Mouse (Mus musculus): ENCODE results near the gene Kcnab3. TPM values are rescaled to one million over a fixed set of nuclear protein-coding genes. Genes with fewer than 3 reads are reported as not detected.
A peak's percentile ranks its signal among the peaks of the same experiment; 100 is the strongest.

The Kcnab3 gene
- polyA plus RNA-seq, 1 experiment from 2014 or later = 4.7 TPM

DNA sequence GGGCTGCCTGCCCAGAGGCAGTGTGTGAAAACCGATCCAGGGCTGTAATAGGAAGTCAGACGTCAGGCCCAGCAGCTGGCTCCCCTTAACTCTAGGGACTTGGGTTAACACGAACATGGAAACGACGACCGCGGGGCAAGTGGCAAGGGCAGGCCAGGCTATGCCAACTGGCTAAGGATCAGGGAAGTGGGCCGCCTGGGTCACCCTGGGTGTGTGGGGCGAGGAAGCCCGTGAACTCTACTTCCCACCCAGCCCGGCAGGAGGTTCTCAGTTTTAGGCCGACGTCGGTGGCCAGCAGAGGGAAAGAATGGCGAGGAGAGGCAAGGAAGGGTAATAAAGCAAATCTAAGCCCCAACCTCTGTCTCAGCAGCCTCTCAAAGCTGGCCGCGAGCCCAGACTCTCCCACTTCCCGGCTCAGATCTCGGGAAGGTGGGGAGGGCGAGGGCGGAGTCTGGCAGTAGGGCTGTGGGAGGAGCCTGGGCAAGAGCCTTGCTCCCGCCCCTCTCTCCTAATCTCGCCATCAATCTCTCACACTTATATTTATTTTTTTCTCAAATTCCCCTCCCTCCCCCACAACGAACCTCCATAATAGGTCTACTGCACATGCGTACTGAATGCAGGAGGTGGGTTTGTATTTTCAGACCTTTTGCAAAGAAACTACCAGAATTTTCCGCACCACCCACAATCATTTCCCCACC, 40.2 kb downstream of the Kcnab3 start:
- Histone ChIP-seq H3K4me3 (replicated peaks; ENCODE audit: low read length) (peak overlapping the region; percentile 100), H3K9me3 (ENCODE audit: control insufficient read depth, low read length) (no peaks in the 10 kb centered on the region), H3K4me1 (replicated peaks; ENCODE audit: control insufficient read depth, insufficient read depth, low read length) (peaks cover 40% of the 10 kb centered on the region), H3K36me3 (replicated peaks; ENCODE audit: control insufficient read depth, insufficient read depth) (peaks cover 32% of the 10 kb centered on the region), H3K27me3 (ENCODE audit: control insufficient read depth, insufficient read depth, low read length) (no peaks in the 10 kb centered on the region), H3K4me2 (replicated peaks) (peak overlapping the region; percentile 97), H3K27ac (peak overlapping the region; percentile 100), H3K9ac (peak overlapping the region; percentile 100)
- DNase-seq (ENCODE audit: low spot score) = peak; percentile 90
- ATAC-seq (ENCODE audit: low FRiP score) = peak; percentile 87
- under 1% methylated on average over 26 of the region's 26 CpGs for WGBS

GRCm38 (mm10) chr11:69366855-69367615, 41.0 kb downstream of the Kcnab3 start:
- Histone ChIP-seq H3K9ac (peak overlapping the region; percentile 100), H3K27me3 (ENCODE audit: control insufficient read depth, insufficient read depth, low read length) (no peaks in the 10 kb centered on the region), H3K36me3 (replicated peaks; ENCODE audit: control insufficient read depth, insufficient read depth) (peaks cover 25% of the 10 kb centered on the region), H3K4me2 (replicated peaks) (peak overlapping the region; percentile 97), H3K27ac (peak overlapping the region; percentile 100), H3K4me3 (replicated peaks; ENCODE audit: low read length) (peak overlapping the region; percentile 100), H3K9me3 (ENCODE audit: control insufficient read depth, low read length) (no peaks in the 10 kb centered on the region), H3K4me1 (replicated peaks; ENCODE audit: control insufficient read depth, insufficient read depth, low read length) (peaks cover 48% of the 10 kb centered on the region)
- 0% methylated on average over 22 of the region's 22 CpGs for WGBS
- ATAC-seq (ENCODE audit: low FRiP score) (no peak), DNase-seq (ENCODE audit: low spot score) (no peak)

DNA sequence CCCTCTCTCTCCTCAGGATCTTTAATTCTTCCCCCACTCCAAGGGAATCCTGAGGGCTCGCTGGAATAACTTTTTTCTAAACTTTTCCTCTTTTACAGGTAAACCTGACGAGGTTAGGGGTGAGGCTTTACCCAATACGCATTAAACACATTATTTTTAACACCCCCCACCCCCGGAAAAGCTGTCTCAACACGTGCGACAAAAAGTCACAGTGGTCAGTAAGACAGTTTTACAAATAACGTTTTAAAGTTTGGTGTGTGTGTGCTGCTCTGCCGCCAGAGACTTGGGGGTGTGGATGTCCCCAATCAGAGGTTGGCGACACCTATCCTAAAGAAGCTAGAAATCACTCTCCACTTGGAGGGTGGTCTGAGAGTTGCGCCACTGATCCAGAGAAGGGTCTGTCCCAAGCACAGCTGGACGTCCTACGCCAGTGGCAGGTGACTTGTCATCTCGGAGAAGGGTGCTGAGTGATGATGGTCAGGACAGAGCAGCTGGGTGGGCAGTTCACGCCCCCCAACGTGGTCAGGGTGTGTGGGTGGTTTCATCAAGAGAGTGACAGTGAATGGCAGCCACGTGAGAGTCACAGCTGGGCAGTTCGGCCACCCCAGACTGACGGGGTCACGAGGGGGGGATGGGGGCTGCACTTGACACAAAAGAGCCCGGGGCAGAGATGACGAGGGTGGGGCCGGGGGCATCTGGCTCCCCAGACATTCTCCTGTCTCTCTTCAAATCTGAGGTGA, 41.7 kb downstream of the Kcnab3 start:
- Histone ChIP-seq H3K4me2 (replicated peaks) (peak overlapping the region; percentile 97), H3K9ac (peak overlapping the region; percentile 100), H3K4me1 (replicated peaks; ENCODE audit: control insufficient read depth, insufficient read depth, low read length) (peaks cover 52% of the 10 kb centered on the region), H3K36me3 (replicated peaks; ENCODE audit: control insufficient read depth, insufficient read depth) (peaks cover 17% of the 10 kb centered on the region), H3K27me3 (ENCODE audit: control insufficient read depth, insufficient read depth, low read length) (no peaks in the 10 kb centered on the region), H3K4me3 (replicated peaks; ENCODE audit: low read length) (peak overlapping the region; percentile 100), H3K27ac (peak overlapping the region; percentile 100), H3K9me3 (ENCODE audit: control insufficient read depth, low read length) (no peaks in the 10 kb centered on the region)
- no peak for DNase-seq (ENCODE audit: low spot score)
- WGBS = under 1% methylated on average over 22 of the region's 22 CpGs
- 0 out of 2 replicates have a peak, but pooled peaks have one; percentile 1 for ATAC-seq (ENCODE audit: low FRiP score)

DNA sequence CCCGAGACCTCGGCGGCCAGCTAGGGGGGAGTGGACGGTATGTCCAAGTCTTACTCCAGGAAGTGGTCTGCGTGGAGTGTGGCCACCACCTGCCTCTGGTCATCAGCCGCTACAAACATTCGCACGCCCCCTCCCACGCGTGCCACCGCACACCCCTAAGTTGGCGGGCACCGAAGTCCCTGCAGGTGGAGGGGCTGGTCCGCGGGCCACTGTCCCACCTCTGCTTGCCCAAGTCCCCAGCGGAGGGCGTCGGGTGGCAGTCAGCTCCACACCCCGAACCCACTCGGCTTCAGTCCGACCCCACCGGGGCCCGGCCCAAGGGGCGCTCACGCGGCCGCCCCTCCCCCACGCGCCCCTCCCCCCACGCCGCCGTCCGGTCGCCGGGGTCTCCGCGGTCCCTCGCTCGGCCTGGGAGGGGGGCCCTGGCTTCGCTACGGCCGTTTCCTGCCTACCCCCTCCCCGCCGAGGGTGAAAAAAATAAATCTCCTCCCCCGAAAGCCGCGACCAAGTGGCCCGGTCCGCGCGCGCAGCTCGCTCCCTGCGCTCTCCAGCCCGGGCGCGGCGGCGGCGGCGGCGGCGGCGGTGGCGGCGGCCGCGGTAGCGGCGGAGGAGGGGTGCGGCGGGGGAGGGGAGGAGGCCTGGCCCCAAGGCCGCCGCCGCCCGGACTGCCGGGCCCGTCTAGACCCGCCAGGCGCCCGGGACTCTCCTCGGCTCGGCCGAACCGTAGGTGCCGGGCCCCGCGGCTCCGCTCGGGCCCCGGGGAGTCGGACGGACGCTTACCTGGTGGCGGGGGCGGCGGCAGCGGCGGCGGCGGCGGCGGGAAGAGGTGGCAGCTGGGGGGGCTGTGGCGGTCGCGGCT, 42.5 kb downstream of the Kcnab3 start:
- Histone ChIP-seq H3K9ac (peak overlapping the region; percentile 100), H3K27ac (peak overlapping the region; percentile 100), H3K4me3 (replicated peaks; ENCODE audit: low read length) (peak overlapping the region; percentile 100), H3K27me3 (ENCODE audit: control insufficient read depth, insufficient read depth, low read length) (no peaks in the 10 kb centered on the region), H3K36me3 (replicated peaks; ENCODE audit: control insufficient read depth, insufficient read depth) (peaks cover 9% of the 10 kb centered on the region), H3K4me2 (replicated peaks) (peak overlapping the region; percentile 97), H3K9me3 (ENCODE audit: control insufficient read depth, low read length) (no peaks in the 10 kb centered on the region), H3K4me1 (replicated peaks; ENCODE audit: control insufficient read depth, insufficient read depth, low read length) (peaks cover 52% of the 10 kb centered on the region)
- under 1% methylated on average over 53 of the region's 106 CpGs for WGBS
- DNase-seq (ENCODE audit: low spot score) = no peak
- 0 out of 2 replicates have a peak, but pooled peaks have one; percentile 22 for ATAC-seq (ENCODE audit: low FRiP score)

GRCm38 (mm10) chr11:69369215-69369989, 43.3 kb downstream of the Kcnab3 start, which contains the start of gene Chd3:
Chd3 (minus strand) TSS chr11:69369406.
- H3K9ac ChIP-seq = peak within 1 kb of the TSS; percentile 100
- H3K9me3 ChIP-seq (ENCODE audit: control insufficient read depth, low read length) = no peaks in the 10 kb centered on the region
- no peaks in the 10 kb centered on the region for H3K27me3 ChIP-seq (ENCODE audit: control insufficient read depth, insufficient read depth, low read length)
- DNase-seq (ENCODE audit: low spot score) (no peak), ATAC-seq (ENCODE audit: low FRiP score) (no peak)
- peaks cover 44% of the 10 kb centered on the region for H3K4me1 ChIP-seq (replicated peaks; ENCODE audit: control insufficient read depth, insufficient read depth, low read length)
- H3K36me3 ChIP-seq (replicated peaks; ENCODE audit: control insufficient read depth, insufficient read depth) = peaks cover 1% of the 10 kb centered on the region; the same call in 1 of the 2 replicates
- H3K4me3 ChIP-seq (replicated peaks; ENCODE audit: low read length) = peak within 1 kb of the TSS; percentile 100
- H3K27ac ChIP-seq = peak within 1 kb of the TSS; percentile 100
- H3K4me2 ChIP-seq (replicated peaks) = peak within 1 kb of the TSS; percentile 97
- 1% methylated on average over 19 of the region's 34 CpGs for WGBS

DNA sequence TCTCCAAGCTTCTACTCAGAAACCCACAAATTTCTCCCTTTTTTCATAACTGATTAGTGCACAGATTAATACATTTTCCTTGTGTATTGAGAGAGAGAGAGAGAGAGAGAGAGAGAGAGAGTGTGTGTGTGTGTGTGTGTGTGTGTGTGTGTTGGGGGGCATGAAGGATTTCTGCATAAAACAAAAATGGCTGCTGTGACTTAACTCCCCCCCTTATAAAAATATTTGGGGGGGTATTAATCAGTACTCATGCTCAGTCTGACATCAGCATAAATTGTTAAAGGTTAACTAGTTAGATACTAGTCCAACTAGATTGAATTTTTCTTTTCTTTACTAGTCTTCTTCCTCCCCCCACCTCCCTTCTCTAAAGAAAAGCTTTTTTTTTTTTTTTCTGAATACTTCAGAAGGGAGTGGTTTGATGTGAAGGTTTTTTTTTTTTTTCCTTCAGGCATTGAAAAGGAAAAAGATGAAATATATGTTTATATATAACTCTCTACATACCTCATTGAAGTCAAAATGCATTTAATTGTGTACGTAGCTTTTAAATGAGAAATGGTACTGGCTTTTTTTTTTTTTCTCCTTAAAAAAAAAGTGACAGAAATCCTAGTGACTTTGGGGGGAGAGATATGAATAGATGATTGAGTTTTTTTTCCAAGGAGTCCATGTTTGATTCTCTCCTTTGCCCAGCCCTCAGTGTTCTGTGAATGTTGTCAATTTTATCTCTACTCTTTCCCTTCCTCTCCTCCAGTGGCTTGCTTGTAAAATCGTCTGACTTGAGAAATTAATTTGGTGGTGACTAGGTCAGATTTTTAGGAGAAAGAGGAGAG, 44.1 kb downstream of the Kcnab3 start:
- H3K4me2 ChIP-seq (replicated peaks) = peak overlapping the region; percentile 97
- 17% methylated on average over 2 of the region's 2 CpGs for WGBS
- H3K4me3 ChIP-seq (replicated peaks; ENCODE audit: low read length) = peak overlapping the region; percentile 100
- H3K9me3 ChIP-seq (ENCODE audit: control insufficient read depth, low read length) = no peaks in the 10 kb centered on the region
- no peaks in the 10 kb centered on the region for H3K27me3 ChIP-seq (ENCODE audit: control insufficient read depth, insufficient read depth, low read length)
- ATAC-seq (ENCODE audit: low FRiP score) (no peak), DNase-seq (ENCODE audit: low spot score) (no peak)
- peak overlapping the region; percentile 100 for H3K27ac ChIP-seq
- peaks cover 36% of the 10 kb centered on the region for H3K4me1 ChIP-seq (replicated peaks; ENCODE audit: control insufficient read depth, insufficient read depth, low read length)
- no peaks in the 10 kb centered on the region; the same call in 1 of the 2 replicates for H3K36me3 ChIP-seq (replicated peaks; ENCODE audit: control insufficient read depth, insufficient read depth)
- H3K9ac ChIP-seq = peak overlapping the region; percentile 100

DNA sequence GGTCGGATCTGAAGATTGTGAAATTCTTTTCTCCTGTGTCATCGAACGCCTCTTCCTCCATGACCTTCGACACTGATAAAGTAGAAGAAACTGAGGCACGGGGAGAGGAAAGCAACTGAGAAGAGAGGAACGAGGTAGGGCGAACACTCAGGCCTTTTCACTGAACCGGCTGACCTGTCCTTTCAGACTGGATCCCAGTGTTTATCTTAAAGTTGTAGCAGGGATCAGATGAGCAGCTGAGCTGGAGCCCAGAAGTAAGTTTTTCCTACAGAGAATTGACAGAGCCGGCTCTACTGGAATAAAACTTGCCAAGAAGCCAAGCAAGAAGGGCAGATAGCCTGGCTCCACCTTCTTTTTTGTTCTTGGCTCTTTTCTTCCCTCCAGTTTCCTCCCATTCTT, 44.8 kb downstream of the Kcnab3 start:
- peak overlapping the region; percentile 31 for H3K4me2 ChIP-seq (replicated peaks)
- DNase-seq (ENCODE audit: low spot score) (no peak), ATAC-seq (ENCODE audit: low FRiP score) (no peak)
- no peaks in the 10 kb centered on the region for H3K9me3 ChIP-seq (ENCODE audit: control insufficient read depth, low read length)
- peaks cover 30% of the 10 kb centered on the region for H3K4me1 ChIP-seq (replicated peaks; ENCODE audit: control insufficient read depth, insufficient read depth, low read length)
- H3K27me3 ChIP-seq (ENCODE audit: control insufficient read depth, insufficient read depth, low read length) = no peaks in the 10 kb centered on the region
- H3K9ac ChIP-seq = peak overlapping the region; percentile 10
- peak overlapping the region; percentile 11 for H3K4me3 ChIP-seq (replicated peaks; ENCODE audit: low read length)
- WGBS = 11% methylated on average over 9 of the region's 9 CpGs
- H3K27ac ChIP-seq = peak overlapping the region; percentile 81
- H3K36me3 ChIP-seq (replicated peaks; ENCODE audit: control insufficient read depth, insufficient read depth) = no peaks in the 10 kb centered on the region; the same call in 1 of the 2 replicates

All from hindbrain, embryonic 14.5 days (tissue).